Mouse (Mus musculus): ENCODE data around the gene Slc1a3. TPM values are rescaled to one million over a fixed set of nuclear protein-coding genes. Genes with fewer than 3 reads are reported as not detected.

The Slc1a3 gene
- polyA plus RNA-seq, 1 experiment from 2014 or later = 50.2 TPM

DNA sequence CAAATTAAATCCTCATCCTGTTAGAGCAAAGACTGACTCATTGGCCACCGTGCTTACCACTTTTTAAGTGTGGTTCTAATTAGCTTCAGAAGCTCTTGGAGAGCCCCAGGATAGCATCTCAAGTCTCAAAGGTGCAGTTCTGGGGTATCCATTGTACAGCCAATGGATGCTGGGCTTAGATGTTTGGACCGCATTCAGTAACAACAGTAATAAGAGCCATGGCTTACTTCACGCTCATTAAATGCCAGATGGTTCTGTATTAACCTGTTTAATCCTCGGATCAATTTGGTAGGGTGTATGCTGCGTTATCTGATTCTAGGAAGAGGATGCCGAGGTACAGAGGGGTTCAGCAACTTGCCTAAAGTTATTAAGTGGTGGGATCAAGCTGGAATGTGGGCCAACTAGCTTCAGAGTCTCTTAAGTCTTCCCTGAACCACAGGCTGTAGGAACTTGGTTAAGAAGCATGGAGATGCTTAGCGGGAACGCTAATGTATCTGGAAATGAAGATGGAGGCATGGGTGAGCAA lies 114.1 kb downstream of the Slc1a3 start:
- Histone ChIP-seq H3K27ac (ENCODE audit: low read depth, low read length) (no peak overlapping the region), H3K9ac (ENCODE audit: low read depth, low read length) (no peak overlapping the region), H3K27me3 (ENCODE audit: control insufficient read depth, insufficient read depth, low read length) (no peaks in the 10 kb centered on the region), H3K36me3 (ENCODE audit: control insufficient read depth, insufficient read depth, low read length) (no peaks in the 10 kb centered on the region), H3K9me3 (ENCODE audit: control insufficient read depth, low read length) (no peaks in the 10 kb centered on the region), H3K4me1 (replicated peaks; ENCODE audit: control insufficient read depth, insufficient read depth, low read length) (no peaks in the 10 kb centered on the region), H3K4me3 (ENCODE audit: low read depth, low read length) (no peak overlapping the region), H3K4me2 (replicated peaks; ENCODE audit: low read depth, low read length) (no peak overlapping the region)
- WGBS = 83% methylated on average over 8 of the region's 8 CpGs
- DNase-seq (ENCODE audit: low spot score) (no peak), ATAC-seq (ENCODE audit: low FRiP score) (no peak)

GRCm38 (mm10) chr15:8595226-8595625 lies 115.3 kb downstream of the Slc1a3 start:
- no peaks in the 10 kb centered on the region for H3K4me1 ChIP-seq (replicated peaks; ENCODE audit: control insufficient read depth, insufficient read depth, low read length)
- WGBS = 82% methylated on average over 12 of the region's 12 CpGs
- ATAC-seq (ENCODE audit: low FRiP score) = no peak
- H3K27me3 ChIP-seq (ENCODE audit: control insufficient read depth, insufficient read depth, low read length) = no peaks in the 10 kb centered on the region
- H3K9me3 ChIP-seq (ENCODE audit: control insufficient read depth, low read length) = no peaks in the 10 kb centered on the region
- no peaks in the 10 kb centered on the region for H3K36me3 ChIP-seq (ENCODE audit: control insufficient read depth, insufficient read depth, low read length)
- H3K27ac ChIP-seq (ENCODE audit: low read depth, low read length) = no peak overlapping the region
- no peak overlapping the region for H3K9ac ChIP-seq (ENCODE audit: low read depth, low read length)
- no peak overlapping the region for H3K4me3 ChIP-seq (ENCODE audit: low read depth, low read length)
- no peak overlapping the region for H3K4me2 ChIP-seq (replicated peaks; ENCODE audit: low read depth, low read length)
- no peak for DNase-seq (ENCODE audit: low spot score)

- ATAC-seq (ENCODE audit: low FRiP score) (no peak), DNase-seq (ENCODE audit: low spot score) (peak; percentile 88)
- no peaks in the 10 kb centered on the region for H3K36me3 ChIP-seq (ENCODE audit: control insufficient read depth, insufficient read depth, low read length)
- no peaks in the 10 kb centered on the region for H3K27me3 ChIP-seq (ENCODE audit: control insufficient read depth, insufficient read depth, low read length)
- no peak overlapping the region for H3K27ac ChIP-seq (ENCODE audit: low read depth, low read length)
- H3K9me3 ChIP-seq (ENCODE audit: control insufficient read depth, low read length) = no peaks in the 10 kb centered on the region
- no peak overlapping the region for H3K4me2 ChIP-seq (replicated peaks; ENCODE audit: low read depth, low read length)
- H3K4me1 ChIP-seq (replicated peaks; ENCODE audit: control insufficient read depth, insufficient read depth, low read length) = no peaks in the 10 kb centered on the region
- H3K9ac ChIP-seq (ENCODE audit: low read depth, low read length) = no peak overlapping the region
- WGBS = 25% methylated on average over 11 of the region's 11 CpGs
- no peak overlapping the region for H3K4me3 ChIP-seq (ENCODE audit: low read depth, low read length)
These were observed 121.0 kb downstream of the Slc1a3 start for GRCm38 (mm10) chr15:8589503-8590116.

GRCm38 (mm10) chr15:8588065-8588464 lies 122.5 kb downstream of the Slc1a3 start:
- WGBS = 90% methylated on average over 5 of the region's 5 CpGs
- no peaks in the 10 kb centered on the region for H3K4me1 ChIP-seq (replicated peaks; ENCODE audit: control insufficient read depth, insufficient read depth, low read length)
- no peak for ATAC-seq (ENCODE audit: low FRiP score)

DNA sequence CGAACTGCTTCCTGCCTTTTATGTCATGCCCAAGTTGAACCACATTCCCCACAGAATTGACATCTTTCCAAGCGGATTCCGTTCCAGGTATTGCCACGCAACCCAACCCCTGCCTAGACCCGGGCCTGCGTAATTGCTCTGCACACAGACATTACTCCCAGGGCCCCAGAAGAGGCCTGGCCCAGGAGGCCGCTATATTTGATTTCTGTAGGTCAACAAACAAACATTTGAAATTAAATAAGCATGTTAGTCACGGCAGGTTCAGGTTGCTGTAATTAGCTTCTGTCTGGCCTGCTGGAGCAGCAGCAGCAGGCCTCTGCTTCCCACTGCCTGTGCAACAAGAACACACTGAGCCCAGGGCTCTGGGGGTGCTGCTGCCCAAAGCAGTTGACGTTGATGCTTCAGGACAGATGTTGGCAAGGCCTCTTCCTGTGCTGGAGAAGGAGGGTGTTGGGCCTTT lies 123.7 kb downstream of the Slc1a3 start:
- Histone ChIP-seq H3K4me2 (replicated peaks; ENCODE audit: low read depth, low read length) (no peak overlapping the region), H3K4me1 (replicated peaks; ENCODE audit: control insufficient read depth, insufficient read depth, low read length) (no peaks in the 10 kb centered on the region), H3K9ac (ENCODE audit: low read depth, low read length) (no peak overlapping the region), H3K27me3 (ENCODE audit: control insufficient read depth, insufficient read depth, low read length) (no peaks in the 10 kb centered on the region), H3K27ac (ENCODE audit: low read depth, low read length) (no peak overlapping the region), H3K9me3 (ENCODE audit: control insufficient read depth, low read length) (no peaks in the 10 kb centered on the region), H3K36me3 (ENCODE audit: control insufficient read depth, insufficient read depth, low read length) (no peaks in the 10 kb centered on the region), H3K4me3 (ENCODE audit: low read depth, low read length) (no peak overlapping the region)
- ATAC-seq (ENCODE audit: low FRiP score) = no peak
- no peak for DNase-seq (ENCODE audit: low spot score)
- WGBS = 68% methylated on average over 9 of the region's 9 CpGs

More at GRCm38 (mm10) chr15:8588065-8588464, 122.5 kb downstream of the Slc1a3 start:
- Histone ChIP-seq H3K27me3 (ENCODE audit: control insufficient read depth, insufficient read depth, low read length) (no peaks in the 10 kb centered on the region), H3K36me3 (ENCODE audit: control insufficient read depth, insufficient read depth, low read length) (no peaks in the 10 kb centered on the region), H3K4me2 (replicated peaks; ENCODE audit: low read depth, low read length) (no peak overlapping the region), H3K4me3 (ENCODE audit: low read depth, low read length) (no peak overlapping the region), H3K9ac (ENCODE audit: low read depth, low read length) (no peak overlapping the region), H3K27ac (ENCODE audit: low read depth, low read length) (no peak overlapping the region), H3K9me3 (ENCODE audit: control insufficient read depth, low read length) (no peaks in the 10 kb centered on the region)
- DNase-seq (ENCODE audit: low spot score) = no peak

Other genes starting within 250 kb of the Slc1a3 start
- gene Gm2310, start 190.8 kb downstream of the Slc1a3 start, polyA plus RNA-seq (2014; fragmentation: Nextera tagmentation; extraction: Ambion mirVana) = not detected in 2 replicates

Data from hindbrain, embryonic 11.5 days (tissue).